Mouse (Mus musculus) urinary bladder, adult 18-20 months (tissue): ENCODE data around the gene Gm10643.

ENCODE experiments used
- DNase-seq, 2 experiments: peaks; one replicate each; pipeline ENCODE4 v3.0.0; 2022; ENCODE audit warnings: low spot score in 2 of 2, mixed read lengths in 2 of 2

The Gm10643 gene

DNA sequence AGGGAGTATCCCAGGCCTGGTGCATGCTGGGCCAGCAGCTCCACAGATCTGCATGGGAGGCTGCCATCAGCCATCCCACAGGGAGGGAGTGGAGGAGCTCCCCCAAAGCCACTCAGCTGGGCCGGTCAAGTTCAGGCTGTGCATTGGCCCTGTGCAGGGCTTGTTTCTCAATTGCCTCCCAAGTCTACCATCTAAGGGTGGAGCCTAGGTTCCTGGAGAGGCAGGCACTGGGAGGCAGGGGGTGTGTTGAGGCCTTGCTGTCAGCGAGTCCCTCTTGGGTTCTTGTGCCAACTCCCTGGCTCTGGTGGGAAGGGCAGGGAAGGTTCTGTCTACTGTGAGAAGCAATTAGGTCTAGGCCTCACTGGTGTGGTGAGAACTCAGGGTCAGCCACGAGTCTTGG is 7.0 kb upstream of the Gm10643 start:
- DNase-seq: no peak

DNA sequence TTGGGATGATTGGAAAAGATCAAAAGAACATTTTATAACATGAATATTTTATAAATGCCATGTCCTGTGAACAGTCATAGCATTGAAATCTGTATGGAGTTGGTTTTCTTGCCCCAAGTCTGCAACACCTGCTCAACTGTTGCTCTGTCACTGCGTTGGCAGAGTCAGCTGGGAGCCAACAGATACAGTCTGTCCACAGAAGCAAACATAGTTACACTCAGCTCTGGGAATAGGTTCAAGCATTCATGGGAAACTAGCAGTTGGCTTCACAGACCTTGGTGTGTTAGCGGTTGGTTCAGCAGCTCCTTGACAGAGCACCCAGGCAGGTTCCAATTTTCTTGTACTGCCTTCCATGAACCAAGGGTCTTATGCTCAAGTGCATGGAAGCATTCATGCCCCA is 5.7 kb upstream of the Gm10643 start:
- DNase-seq: no peak

GRCm38 (mm10) chr8:84070241-84070640 is 5.3 kb upstream of the Gm10643 start:
- DNase-seq: no peak

DNA sequence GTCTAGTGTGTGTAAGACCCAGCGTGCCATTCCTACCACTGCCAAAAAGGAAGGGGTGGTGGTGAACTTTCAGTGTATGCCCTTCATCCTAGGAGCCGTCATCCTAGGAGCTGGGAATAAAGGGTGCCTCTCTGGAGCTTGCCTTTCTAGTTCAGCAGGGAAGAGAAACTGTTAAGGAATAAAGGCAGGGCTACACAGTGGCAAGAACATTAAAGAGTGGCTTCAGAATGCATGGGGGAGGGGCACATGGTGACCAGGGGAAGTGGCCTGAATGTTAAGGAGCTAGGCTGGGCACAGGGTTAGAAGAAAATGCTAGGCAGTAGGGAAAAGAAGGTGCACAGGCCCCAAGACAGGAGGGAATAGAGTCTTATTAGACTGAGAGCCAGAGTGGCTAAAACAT is 4.8 kb upstream of the Gm10643 start:
- no peak for DNase-seq

DNA sequence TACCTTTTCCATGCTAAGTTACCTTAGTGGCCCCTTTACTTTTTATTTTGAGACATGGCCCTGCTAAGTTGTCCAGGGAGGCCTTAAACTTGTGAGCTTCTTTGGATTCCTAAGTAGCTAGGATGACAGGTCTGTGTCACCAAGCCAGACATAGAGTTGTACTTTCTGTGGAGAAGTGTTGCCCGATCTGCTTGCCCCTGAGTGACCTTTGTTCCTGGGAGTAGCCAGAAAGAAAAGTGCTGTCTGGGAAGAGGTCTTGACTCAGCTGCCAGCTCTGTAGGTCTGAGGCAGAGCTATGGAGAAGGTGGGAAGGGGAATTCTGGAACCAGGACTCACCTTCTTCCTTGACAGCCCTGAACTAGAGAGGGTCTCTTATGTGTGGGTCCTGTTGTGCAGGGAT is 4.2 kb upstream of the Gm10643 start:
- no peak for DNase-seq

GRCm38 (mm10) chr8:84068316-84069035 is 3.5 kb upstream of the Gm10643 start:
- no peak for DNase-seq

GRCm38 (mm10) chr8:84067911-84068310 is 3.0 kb upstream of the Gm10643 start:
- DNase-seq: no peak

DNA sequence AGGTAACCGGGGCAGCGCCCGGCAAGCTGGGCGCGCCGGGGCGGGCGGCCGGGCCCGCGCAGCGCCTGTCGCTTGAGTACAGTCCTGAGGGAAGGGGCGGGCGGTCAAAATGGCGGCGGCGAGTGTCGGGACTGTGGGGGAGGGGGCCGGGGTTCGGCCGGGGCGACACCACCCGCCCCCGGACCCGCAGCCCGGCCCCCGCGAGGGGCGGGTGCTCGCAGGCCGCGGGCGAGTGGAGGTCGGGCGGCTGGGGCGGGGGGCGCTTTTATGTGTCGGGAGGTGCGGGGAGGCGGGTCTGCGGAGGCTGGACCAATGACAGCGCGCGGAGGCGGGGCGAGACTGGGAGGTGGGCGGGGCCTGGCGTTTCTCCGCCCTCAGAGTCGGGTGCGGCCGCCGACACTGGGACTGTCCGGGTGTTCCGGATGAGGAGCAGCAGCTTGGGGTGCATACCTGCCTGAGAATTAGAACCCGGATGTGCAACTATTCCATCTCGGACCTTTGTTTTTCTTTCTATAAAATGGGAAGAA is 2.2 kb upstream of the Gm10643 start:
- DNase-seq: peak; percentile 94 to 97

DNA sequence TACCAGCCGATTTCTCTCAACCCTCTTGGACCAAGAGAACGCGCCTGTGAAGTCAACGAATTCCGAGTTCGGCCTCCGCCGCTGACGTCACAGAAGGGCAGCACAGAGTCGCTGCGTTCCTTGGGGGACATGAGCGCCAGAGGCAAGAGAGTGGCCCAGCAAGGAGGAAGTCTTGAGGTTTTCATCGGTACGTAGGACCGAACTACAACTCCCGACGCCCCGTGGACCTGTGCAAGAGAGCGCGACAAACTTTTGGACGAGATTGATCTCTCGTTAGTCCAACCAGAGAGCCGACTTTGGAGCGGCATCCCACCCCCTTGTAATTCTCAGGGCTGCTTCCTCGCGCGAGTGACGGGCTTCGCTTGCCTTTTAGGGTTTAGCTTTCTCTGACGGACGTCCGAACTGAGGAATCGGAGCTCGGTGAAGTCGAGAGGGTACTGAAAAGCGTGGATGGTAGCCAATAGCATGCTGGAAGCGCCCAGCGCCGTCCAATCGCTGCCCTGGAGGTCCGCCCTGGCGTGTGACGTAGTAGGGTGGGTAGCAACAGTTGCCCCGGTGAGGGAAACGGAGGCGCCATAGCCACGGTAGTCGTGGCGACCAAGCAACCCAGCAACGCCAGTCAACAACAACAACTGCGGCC is 1.5 kb upstream of the Gm10643 start, which contains the start of gene Rfx1:
Gene Rfx1, plus strand, starts transcription at position 544 of the 640 bp plus-strand sequence.
- DNase-seq: peak; percentile 93 to 99

GRCm38 (mm10) chr8:84065457-84066072 is 628 bp upstream of the Gm10643 start:
- DNase-seq: no peak

GRCm38 (mm10) chr8:84063861-84064610 is 901 bp downstream of the Gm10643 start:
- DNase-seq: no peak

DNA sequence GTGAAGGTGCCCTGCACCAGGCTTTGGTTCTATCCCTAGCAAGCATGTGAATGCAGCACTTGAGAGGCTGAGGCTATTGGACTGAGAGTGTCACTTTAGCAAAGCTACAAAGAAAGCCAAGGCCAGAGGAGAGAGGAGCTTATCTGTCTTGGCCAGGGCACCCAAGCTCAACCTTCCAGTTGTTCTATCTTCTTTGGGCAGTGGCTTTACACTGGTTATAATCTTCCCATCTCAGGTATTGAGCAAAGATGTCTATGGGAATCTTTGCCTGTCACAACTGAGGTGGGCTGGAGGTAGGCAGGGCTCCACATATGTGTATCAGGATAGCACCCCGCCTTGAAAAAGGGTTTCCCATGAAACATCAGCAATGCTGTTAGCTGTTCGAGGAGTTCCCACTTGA is 4.7 kb downstream of the Gm10643 start:
- DNase-seq: no peak

DNA sequence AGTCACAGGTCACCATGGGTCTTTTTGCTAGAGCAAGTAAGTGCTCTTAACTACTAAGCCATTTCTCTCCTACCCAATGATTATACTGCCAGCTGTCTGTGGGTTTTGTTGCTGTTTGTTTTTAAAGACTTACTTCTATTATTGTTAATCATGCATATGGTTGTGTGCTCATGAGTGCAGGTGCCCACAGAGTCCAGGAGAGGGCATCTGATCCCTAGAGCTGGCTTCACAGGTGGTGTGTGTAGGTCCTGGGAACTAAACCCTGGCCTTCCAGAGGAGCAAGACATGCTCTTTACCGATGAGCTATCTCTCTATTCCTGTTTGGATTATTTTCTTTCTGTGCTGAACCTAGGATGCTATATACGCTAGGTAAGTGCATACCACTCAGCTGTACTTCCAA is 5.7 kb downstream of the Gm10643 start:
- no peak for DNase-seq

DNA sequence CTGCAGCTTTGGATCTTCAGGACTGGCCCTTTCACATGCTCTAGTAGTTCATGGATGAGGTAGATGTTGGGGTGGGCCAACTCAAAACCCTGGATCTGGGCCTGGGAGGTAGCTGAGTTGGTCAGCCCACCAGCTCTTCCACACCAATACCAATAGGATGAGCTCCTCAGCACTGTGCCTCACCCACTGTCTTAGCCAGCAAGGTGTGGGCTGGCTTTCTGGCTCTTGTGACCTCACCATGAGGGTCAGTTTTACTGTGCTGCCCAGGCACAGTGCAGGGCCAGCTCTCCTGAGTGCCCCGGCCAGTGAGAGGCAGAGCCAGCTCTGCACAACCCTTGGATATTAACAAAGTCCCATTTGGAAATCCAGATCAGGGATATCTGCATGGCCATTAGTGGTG is 7.1 kb downstream of the Gm10643 start:
- DNase-seq: no peak

- no peak for DNase-seq
Observed at GRCm38 (mm10) chr8:84053229-84053628, 11.7 kb downstream of the Gm10643 start.

- DNase-seq: peak; percentile 38 to 48
Observed at GRCm38 (mm10) chr8:84052746-84053145, 12.2 kb downstream of the Gm10643 start.

GRCm38 (mm10) chr8:84048171-84048570 is 16.8 kb downstream of the Gm10643 start:
- no peak for DNase-seq

DNA sequence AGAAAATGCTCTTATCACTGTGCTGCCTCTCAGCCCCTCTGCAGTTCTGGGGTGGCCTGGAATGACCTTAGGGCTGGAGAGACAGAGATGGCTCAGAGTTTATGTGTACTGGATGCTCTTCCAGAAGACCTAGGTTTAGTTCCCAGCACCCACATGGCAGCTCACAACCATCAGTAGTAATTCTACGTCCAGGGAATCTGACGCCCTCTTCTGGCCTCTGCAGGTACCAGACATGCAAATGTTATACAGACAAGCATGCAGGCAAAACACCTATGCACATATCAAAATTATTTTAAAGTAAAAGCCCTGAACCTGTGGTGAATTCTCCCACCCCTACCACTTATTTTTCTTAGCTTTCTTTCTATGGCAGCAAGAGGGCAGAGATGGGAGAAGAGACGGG is 18.4 kb downstream of the Gm10643 start:
- no peak for DNase-seq

- no peak for DNase-seq
Observed at GRCm38 (mm10) chr8:84044900-84045299, 20.0 kb downstream of the Gm10643 start, which contains the start of gene Rln3. Rln3 (minus strand) TSS chr8:84045000.

DNA sequence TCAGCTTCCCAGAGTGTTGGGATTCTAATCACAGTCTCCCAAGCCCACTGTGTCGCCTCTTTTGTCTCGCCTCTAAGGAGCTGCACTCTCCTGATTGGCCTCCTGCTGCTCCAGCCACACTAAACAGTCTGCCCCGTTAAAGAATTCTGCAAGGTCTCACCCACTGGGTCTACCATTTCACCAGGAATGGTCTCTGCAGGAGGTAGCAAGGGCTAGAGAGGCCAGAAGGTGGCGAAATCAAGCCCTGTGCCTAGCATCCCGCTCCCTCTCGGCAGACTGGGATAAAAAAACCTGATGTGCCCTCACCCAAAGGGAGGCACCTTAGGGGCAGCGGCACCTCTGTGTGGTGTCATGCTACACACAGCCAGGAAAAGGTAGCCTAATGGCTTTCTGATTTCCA is 20.8 kb downstream of the Gm10643 start:
- DNase-seq: no peak

GRCm38 (mm10) chr8:84042948-84043342 is 22.0 kb downstream of the Gm10643 start:
- no peak for DNase-seq
